Mouse (Mus musculus): ENCODE results near the gene Thumpd1. TPM values are rescaled to one million over a fixed set of nuclear protein-coding genes. Genes with fewer than 3 reads are reported as not detected.

The Thumpd1 gene
- polyA plus RNA-seq, 1 experiment: 14.2 TPM

GRCm38 (mm10) chr7:119692302-119692701 lies 28.3 kb downstream of the Thumpd1 start:
- no peaks in the 10 kb centered on the region for H3K36me3 ChIP-seq (ENCODE audit: control insufficient read depth, insufficient read depth)
- no peaks in the 10 kb centered on the region for H3K79me2 ChIP-seq (ENCODE audit: control insufficient read depth, insufficient read depth)
- no peak overlapping the region for H3ac ChIP-seq (ENCODE audit: control insufficient read depth, insufficient read length)
- no peak overlapping the region for H3K4me2 ChIP-seq (ENCODE audit: low read depth)
- H3K27me3 ChIP-seq (ENCODE audit: control insufficient read depth, insufficient read depth, insufficient read length): no peaks in the 10 kb centered on the region
- no peak for TF ChIP-seq MYOG (IDR thresholded peaks at IDR 0.05; ENCODE audit: control insufficient read depth in 1 of 3, insufficient read depth in 1 of 3, insufficient read length in 2 of 3, low read depth in 2 of 3)
- TF ChIP-seq POLR2AphosphoS2 (IDR thresholded peaks at IDR 0.05; ENCODE audit: insufficient read length, low read depth): no peak
- no peak for TF ChIP-seq TCF3 (IDR thresholded peaks at IDR 0.05; ENCODE audit: insufficient read length, low read depth)
- no peak for TF ChIP-seq CEBPB (IDR thresholded peaks at IDR 0.05; ENCODE audit: insufficient read depth, poor library complexity, severe bottlenecking)
- no peak for TF ChIP-seq MYOD1 (IDR thresholded peaks at IDR 0.05; ENCODE audit: control insufficient read depth in 1 of 3, insufficient read length in 2 of 3, low read depth in 2 of 3)
- no peak for TF ChIP-seq USF1 (IDR thresholded peaks at IDR 0.05; ENCODE audit: low read depth)
- no peak for TF ChIP-seq POLR2A (IDR thresholded peaks at IDR 0.05; ENCODE audit: insufficient read length, low read depth)
- no peak for TF ChIP-seq REST (IDR thresholded peaks at IDR 0.05; ENCODE audit: insufficient read depth, insufficient read length)
- TF ChIP-seq MAX (IDR thresholded peaks at IDR 0.05; ENCODE audit: low read depth): no peak
- no peak for TF ChIP-seq SRF (IDR thresholded peaks at IDR 0.05; ENCODE audit: control insufficient read depth, insufficient read length, low read depth)
- no peak for TF ChIP-seq E2F4 (IDR thresholded peaks at IDR 0.05; ENCODE audit: insufficient read depth)
- TF ChIP-seq TCF12 (IDR thresholded peaks at IDR 0.05; ENCODE audit: insufficient read depth, poor library complexity, severe bottlenecking): no peak
- no peak overlapping the region for H3K4me3 ChIP-seq

- H3ac ChIP-seq (ENCODE audit: control insufficient read depth, insufficient read length): no peak within 1 kb of the TSS
- no peaks in the 10 kb centered on the region for H3K79me2 ChIP-seq (ENCODE audit: control insufficient read depth, insufficient read depth)
- TF ChIP-seq TCF12 (IDR thresholded peaks at IDR 0.05; ENCODE audit: insufficient read depth, poor library complexity, severe bottlenecking) (no peak), TCF3 (IDR thresholded peaks at IDR 0.05; ENCODE audit: insufficient read length, low read depth) (no peak), MYOG (IDR thresholded peaks at IDR 0.05; ENCODE audit: control insufficient read depth in 1 of 3, insufficient read depth in 1 of 3, insufficient read length in 2 of 3, low read depth in 2 of 3) (no peak), E2F4 (IDR thresholded peaks at IDR 0.05; ENCODE audit: insufficient read depth) (no peak), REST (IDR thresholded peaks at IDR 0.05; ENCODE audit: insufficient read depth, insufficient read length) (no peak), SRF (IDR thresholded peaks at IDR 0.05; ENCODE audit: control insufficient read depth, insufficient read length, low read depth) (no peak), MYOD1 (IDR thresholded peaks at IDR 0.05; ENCODE audit: control insufficient read depth in 1 of 3, insufficient read length in 2 of 3, low read depth in 2 of 3) (no peak), USF1 (IDR thresholded peaks at IDR 0.05; ENCODE audit: low read depth) (no peak), POLR2AphosphoS2 (IDR thresholded peaks at IDR 0.05; ENCODE audit: insufficient read length, low read depth) (no peak), POLR2A (IDR thresholded peaks at IDR 0.05; ENCODE audit: insufficient read length, low read depth) (no peak), CEBPB (IDR thresholded peaks at IDR 0.05; ENCODE audit: insufficient read depth, poor library complexity, severe bottlenecking) (no peak), MAX (IDR thresholded peaks at IDR 0.05; ENCODE audit: low read depth) (no peak)
- no peak within 1 kb of the TSS for H3K4me3 ChIP-seq
- no peaks in the 10 kb centered on the region for H3K36me3 ChIP-seq (ENCODE audit: control insufficient read depth, insufficient read depth)
- no peak within 1 kb of the TSS for H3K4me2 ChIP-seq (ENCODE audit: low read depth)
- no peaks in the 10 kb centered on the region for H3K27me3 ChIP-seq (ENCODE audit: control insufficient read depth, insufficient read depth, insufficient read length)
Measured at GRCm38 (mm10) chr7:119689726-119690125, 30.9 kb downstream of the Thumpd1 start, which contains the start of gene Acsm4. Gene Acsm4, plus strand, starts transcription at chr7:119690026.

- H3K27me3 ChIP-seq (ENCODE audit: control insufficient read depth, insufficient read depth, insufficient read length): no peaks in the 10 kb centered on the region
- no peak overlapping the region for H3K4me2 ChIP-seq (ENCODE audit: low read depth)
- H3K36me3 ChIP-seq (ENCODE audit: control insufficient read depth, insufficient read depth): no peaks in the 10 kb centered on the region
- TF ChIP-seq REST (IDR thresholded peaks at IDR 0.05; ENCODE audit: insufficient read depth, insufficient read length): no peak
- no peak for TF ChIP-seq TCF3 (IDR thresholded peaks at IDR 0.05; ENCODE audit: insufficient read length, low read depth)
- TF ChIP-seq E2F4 (IDR thresholded peaks at IDR 0.05; ENCODE audit: insufficient read depth): no peak
- TF ChIP-seq CEBPB (IDR thresholded peaks at IDR 0.05; ENCODE audit: insufficient read depth, poor library complexity, severe bottlenecking): no peak
- TF ChIP-seq POLR2AphosphoS2 (IDR thresholded peaks at IDR 0.05; ENCODE audit: insufficient read length, low read depth): no peak
- no peak for TF ChIP-seq TCF12 (IDR thresholded peaks at IDR 0.05; ENCODE audit: insufficient read depth, poor library complexity, severe bottlenecking)
- H3ac ChIP-seq (ENCODE audit: control insufficient read depth, insufficient read length): no peak overlapping the region
- no peak overlapping the region for H3K4me3 ChIP-seq
- H3K79me2 ChIP-seq (ENCODE audit: control insufficient read depth, insufficient read depth): no peaks in the 10 kb centered on the region
Measured at GRCm38 (mm10) chr7:119682699-119683098, 37.9 kb downstream of the Thumpd1 start.

GRCm38 (mm10) chr7:119680107-119680506 lies 40.5 kb downstream of the Thumpd1 start:
- Histone ChIP-seq H3K4me3 (no peak overlapping the region), H3ac (ENCODE audit: control insufficient read depth, insufficient read length) (no peak overlapping the region), H3K27me3 (ENCODE audit: control insufficient read depth, insufficient read depth, insufficient read length) (peaks cover 6% of the 10 kb centered on the region), H3K79me2 (ENCODE audit: control insufficient read depth, insufficient read depth) (no peaks in the 10 kb centered on the region), H3K36me3 (ENCODE audit: control insufficient read depth, insufficient read depth) (no peaks in the 10 kb centered on the region), H3K4me2 (ENCODE audit: low read depth) (no peak overlapping the region)
- TF ChIP-seq MAX (IDR thresholded peaks at IDR 0.05; ENCODE audit: low read depth) (no peak), MYOG (IDR thresholded peaks at IDR 0.05; ENCODE audit: control insufficient read depth in 1 of 3, insufficient read depth in 1 of 3, insufficient read length in 2 of 3, low read depth in 2 of 3) (no peak), USF1 (IDR thresholded peaks at IDR 0.05; ENCODE audit: low read depth) (no peak), POLR2A (IDR thresholded peaks at IDR 0.05; ENCODE audit: insufficient read length, low read depth) (no peak), POLR2AphosphoS2 (IDR thresholded peaks at IDR 0.05; ENCODE audit: insufficient read length, low read depth) (no peak), TCF12 (IDR thresholded peaks at IDR 0.05; ENCODE audit: insufficient read depth, poor library complexity, severe bottlenecking) (no peak), E2F4 (IDR thresholded peaks at IDR 0.05; ENCODE audit: insufficient read depth) (no peak), SRF (IDR thresholded peaks at IDR 0.05; ENCODE audit: control insufficient read depth, insufficient read length, low read depth) (no peak), MYOD1 (IDR thresholded peaks at IDR 0.05; ENCODE audit: control insufficient read depth in 1 of 3, insufficient read length in 2 of 3, low read depth in 2 of 3) (no peak), CEBPB (IDR thresholded peaks at IDR 0.05; ENCODE audit: insufficient read depth, poor library complexity, severe bottlenecking) (no peak), TCF3 (IDR thresholded peaks at IDR 0.05; ENCODE audit: insufficient read length, low read depth) (no peak), REST (IDR thresholded peaks at IDR 0.05; ENCODE audit: insufficient read depth, insufficient read length) (no peak)

Data from myocyte (in vitro differentiated cells).